Mouse (Mus musculus) heart, postnatal 4 days (tissue): ENCODE data around the gene Atp6v0a4. TPM values are rescaled to one million over a fixed set of nuclear protein-coding genes. Genes with fewer than 3 reads are reported as not detected.
A peak's percentile ranks its signal among the peaks of the same experiment; 100 is the strongest.

Experiments used
- DNase-seq: peaks from one replicate; pipeline ENCODE4 v3.0.0; 2021
- total RNA-seq, 2 experiments: library from RNA; stranded (reverse); gene quantifications; 2 replicates each; pipeline ENCODE4 v1.2.3; 2021

Atp6v0a4 gene
- total RNA-seq, 2 experiments from 2014 or later = 2.1 to 2.9 TPM

DNA sequence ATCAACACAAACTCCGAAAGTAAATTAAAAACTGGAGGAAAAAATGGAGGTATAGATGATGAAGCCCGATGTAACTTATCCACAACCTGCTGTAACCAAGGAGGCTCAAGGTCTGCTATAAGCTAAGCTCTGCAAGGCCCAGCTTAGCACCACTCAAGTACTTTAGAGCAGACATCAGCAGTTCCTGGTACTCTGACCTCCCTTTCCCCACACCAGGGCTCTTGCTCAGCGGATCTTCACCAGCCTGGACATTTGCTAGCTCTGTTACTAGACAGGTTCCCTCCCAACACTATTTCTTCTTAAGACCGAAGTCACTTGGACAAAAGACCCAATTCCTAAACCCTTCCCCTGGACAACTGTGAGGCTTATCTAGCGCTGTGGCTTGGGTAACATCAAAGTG, 496 bp upstream of the Atp6v0a4 start:
- no peak for DNase-seq

- no peak for DNase-seq
Measured at GRCm38 (mm10) chr6:38123471-38124206, 747 bp downstream of the Atp6v0a4 start.

DNA sequence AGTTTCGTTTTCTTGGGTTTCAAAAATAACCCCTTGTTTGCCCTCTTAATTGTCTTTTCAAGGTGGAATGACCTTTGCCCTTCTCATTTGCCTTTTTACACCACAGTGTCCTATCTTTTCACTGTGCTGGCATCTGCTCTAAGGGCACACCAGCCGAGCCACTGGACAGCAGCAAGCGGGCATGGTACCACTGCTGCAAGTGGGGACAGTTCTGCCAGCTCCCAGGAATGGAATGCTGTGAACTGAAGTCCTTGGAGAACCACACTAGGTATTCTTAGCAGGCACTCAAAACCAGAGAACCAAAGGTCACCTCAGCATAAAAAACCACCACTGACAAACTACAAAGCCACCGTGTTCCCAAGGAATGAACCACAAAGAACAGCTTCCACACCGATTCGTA, 1.6 kb downstream of the Atp6v0a4 start:
- no peak for DNase-seq

DNA sequence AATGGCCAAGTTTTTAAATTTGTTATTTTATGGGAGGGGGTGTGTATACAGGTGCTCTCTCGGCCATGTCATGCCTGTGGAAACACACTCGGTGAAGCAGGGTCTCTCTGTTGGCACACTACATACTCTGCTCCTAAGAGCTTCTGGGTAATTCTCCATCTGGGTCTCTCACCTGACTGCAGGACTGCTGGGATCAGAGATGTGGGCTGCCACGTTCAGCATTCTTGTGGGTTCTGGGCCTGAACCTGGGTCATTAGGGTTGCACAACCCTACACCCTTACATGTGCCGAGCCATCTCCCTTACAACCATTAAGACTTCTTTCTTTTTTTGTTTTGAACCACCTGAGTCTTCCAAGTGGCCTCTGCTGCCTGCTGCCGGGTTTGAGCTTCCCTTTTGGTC, 2.5 kb downstream of the Atp6v0a4 start:
- no peak for DNase-seq

- no peak for DNase-seq
Measured at GRCm38 (mm10) chr6:38120681-38121371, 3.6 kb downstream of the Atp6v0a4 start.

DNA sequence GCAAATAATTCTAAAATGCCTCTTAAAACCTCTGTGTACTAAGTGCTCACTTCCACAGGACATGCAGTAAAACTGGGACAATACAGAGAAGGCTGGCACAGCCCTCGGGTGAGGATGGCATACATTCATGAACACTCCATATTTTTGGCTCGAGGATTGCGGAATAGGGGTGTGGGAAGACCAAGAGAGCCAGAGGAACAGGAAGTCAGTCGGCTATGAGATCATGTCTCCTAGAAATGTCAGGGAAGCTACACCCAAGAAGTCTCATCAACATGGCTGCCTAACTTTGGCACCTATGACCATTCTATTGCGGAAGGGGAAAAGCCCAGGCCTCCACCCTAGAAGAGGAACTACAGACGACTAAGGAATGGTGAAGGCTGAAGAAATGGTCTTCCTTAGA, 6.0 kb downstream of the Atp6v0a4 start:
- DNase-seq = no peak

- DNase-seq = no peak
Measured at GRCm38 (mm10) chr6:38116107-38116770, 8.1 kb downstream of the Atp6v0a4 start.

GRCm38 (mm10) chr6:38110859-38111258, 13.5 kb downstream of the Atp6v0a4 start:
- no peak for DNase-seq

- no peak for DNase-seq
Measured at GRCm38 (mm10) chr6:38109871-38110270, 14.5 kb downstream of the Atp6v0a4 start.

GRCm38 (mm10) chr6:38109160-38109795, 15.1 kb downstream of the Atp6v0a4 start, which contains the start of gene Tmem213:
Tmem213 (plus strand) TSS chr6:38109255.
- DNase-seq = no peak

GRCm38 (mm10) chr6:38108449-38108848, 15.9 kb downstream of the Atp6v0a4 start:
- DNase-seq = no peak

DNA sequence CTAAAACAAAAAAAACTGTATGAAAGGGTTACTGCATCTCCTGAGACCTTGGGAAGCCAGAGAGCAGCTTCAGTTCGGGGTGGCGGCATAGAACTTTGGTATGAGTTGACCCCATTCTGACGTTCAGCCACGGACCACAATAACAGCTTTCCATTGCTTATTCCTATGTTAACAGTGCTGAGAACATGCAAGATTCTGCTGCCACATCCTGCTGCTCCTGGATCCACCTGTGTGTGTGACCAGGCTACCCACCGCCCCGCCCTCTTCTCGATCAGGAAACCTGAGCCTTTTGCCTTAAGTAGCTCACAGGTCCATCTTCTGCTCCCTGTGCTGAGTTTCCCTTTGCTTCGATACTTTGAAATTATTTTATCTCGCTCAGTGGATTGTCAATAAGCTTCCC, 18.5 kb downstream of the Atp6v0a4 start:
- no peak for DNase-seq

GRCm38 (mm10) chr6:38103775-38104174, 20.6 kb downstream of the Atp6v0a4 start:
- DNase-seq = peak; percentile 24

GRCm38 (mm10) chr6:38102216-38102795, 22.1 kb downstream of the Atp6v0a4 start:
- DNase-seq = no peak

DNA sequence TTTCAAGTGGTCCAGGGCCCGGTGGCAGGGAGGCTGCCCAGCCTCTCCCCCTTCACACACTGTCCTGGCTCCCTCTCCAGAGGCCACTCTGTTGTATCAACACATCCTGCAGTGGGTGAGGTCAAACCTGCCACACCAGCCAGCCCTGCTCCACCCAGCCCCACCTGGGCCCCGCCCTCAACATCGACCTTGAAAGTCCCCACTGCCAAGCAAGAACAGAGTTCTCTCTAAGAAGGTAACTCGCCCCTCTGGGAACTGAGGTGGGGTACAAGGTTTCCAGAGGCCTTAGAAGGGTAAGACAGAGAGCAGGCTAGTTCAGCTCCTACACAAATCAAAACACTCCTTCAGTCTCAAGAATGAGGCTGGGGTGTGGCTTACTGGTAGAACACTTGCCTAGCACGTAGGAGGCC, 27.4 kb downstream of the Atp6v0a4 start:
- DNase-seq = no peak

DNA sequence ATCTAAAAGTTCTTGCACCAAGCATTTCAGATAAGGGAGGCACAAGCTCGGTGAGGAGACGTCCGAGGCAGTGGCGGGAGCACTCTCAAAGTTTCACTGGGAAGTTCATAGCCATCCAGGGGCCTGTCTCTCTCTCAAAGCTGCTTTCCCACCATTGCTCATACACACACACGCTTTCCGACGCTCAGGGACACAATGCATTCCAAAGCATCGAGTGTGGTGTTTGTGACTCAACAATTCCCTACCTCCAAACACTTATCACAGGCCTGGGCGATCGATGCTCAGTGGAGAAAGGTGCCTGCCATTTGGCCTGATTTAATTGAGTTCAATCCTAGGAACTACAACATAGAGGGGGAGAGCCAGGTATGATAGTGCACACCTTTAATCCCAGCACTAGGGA, 29.7 kb downstream of the Atp6v0a4 start:
- no peak for DNase-seq

DNA sequence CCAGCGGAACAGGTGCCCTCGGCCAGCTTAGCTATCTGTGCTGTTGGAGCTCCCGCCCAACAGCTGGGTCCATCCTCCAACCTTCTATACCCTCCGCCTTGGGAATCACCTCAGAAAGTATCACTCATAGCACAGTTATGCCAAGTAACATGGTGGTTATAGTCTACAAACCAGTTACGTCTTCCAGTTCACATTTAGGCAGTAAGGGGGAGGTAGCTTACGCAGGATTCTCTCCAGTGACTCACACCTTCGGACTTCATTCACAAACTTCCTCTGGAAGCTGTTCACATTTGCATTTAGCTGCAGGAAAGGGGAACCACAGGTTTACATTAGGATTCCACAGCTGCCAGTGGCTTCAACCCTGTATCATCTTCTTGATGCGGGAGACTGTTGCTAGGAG, 31.8 kb downstream of the Atp6v0a4 start:
- DNase-seq = no peak

- DNase-seq = no peak
Measured at GRCm38 (mm10) chr6:38087242-38088026, 37.0 kb downstream of the Atp6v0a4 start.

DNA sequence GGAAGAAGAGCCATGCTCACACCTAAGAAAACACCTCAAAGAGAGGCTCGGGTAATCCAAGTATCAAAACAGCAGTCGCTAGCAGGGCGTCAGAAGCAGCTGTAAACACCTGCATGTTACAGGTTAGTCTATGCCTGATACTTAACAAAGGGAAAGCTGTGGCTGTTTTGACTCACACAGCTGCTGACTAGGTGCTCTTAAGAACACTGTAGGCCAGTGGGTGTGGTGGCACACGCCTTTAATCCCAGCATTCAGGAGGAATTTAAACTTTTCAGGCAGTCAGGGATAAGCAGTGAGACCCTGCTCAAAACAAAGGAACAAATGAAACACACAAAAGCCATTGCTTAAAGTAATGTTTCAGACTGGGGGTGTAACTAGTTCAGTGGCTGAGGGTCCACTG, 41.2 kb downstream of the Atp6v0a4 start:
- no peak for DNase-seq

DNA sequence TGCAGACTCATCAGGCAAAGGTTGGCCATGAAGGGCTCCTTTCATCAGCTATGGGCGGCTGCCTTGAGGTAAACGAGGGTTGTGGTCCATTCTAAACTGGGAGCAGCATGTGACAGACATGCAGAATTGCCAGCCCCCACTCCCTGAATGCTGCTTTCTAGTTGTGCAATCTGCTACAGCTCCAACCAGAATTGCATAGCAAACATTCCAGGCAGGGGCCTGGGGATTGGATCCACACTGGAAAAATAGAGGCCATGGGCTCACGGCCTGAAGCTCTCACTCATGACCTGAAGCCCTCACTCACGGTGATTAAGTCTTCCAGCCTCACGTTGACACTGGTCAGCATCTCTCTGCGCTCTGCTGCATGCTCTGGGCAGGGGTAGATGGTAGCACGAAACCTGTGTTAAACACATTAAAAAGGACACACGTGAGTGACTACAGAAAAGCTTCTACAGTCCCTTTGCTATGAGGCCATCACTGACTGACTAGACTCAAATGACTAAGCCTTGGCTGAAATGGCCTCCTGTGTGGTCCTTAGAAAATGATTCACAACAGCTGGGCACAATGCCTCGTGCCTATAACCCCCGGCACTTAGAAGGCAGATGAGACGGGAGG, 42.6 kb downstream of the Atp6v0a4 start:
- DNase-seq = peak; percentile 31

DNA sequence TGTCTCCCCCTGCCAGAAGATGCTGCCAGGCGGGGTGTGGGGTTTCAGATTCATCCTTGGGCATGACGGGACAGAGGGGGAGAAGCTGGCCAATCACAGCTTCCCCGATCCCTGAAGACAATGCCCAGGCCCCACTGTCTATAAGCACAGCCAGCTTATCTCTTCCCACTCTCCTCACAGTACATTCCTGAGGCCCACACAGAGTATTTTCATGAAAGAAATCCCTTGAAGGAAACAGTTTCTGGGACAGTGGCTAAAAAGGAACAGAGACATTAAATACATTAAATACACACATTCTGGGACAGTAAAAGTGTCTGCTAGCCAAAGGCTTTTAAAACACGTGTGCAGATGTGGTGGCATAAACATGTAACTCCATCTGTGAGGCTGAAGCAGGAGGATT, 44.0 kb downstream of the Atp6v0a4 start:
- no peak for DNase-seq
